Mouse (Mus musculus): ENCODE measurements at regions not wholly inside any gene's neighbourhood (a gene's known extent, or its start where the extent isn't known, plus 50 kb on each side); places are given as distances from the start of the nearest gene placed in this dataset.

GRCm38 (mm10) chr13:20711486-20711885 is 82.4 kb upstream of the Aoah start:
- no peak for TF ChIP-seq ZC3H11A (IDR thresholded peaks at IDR 0.05; ENCODE audit: low read depth, low read length)
- TF ChIP-seq POLR2A (IDR thresholded peaks at IDR 0.05; ENCODE audit: control insufficient read depth in 1 of 2, insufficient read depth in 1 of 2, low read depth in 1 of 2, low read length in 2 of 2, poor library complexity in 1 of 2) = no peak
- TF ChIP-seq SIN3A (IDR thresholded peaks at IDR 0.05; ENCODE audit: low read length) = no peak
- TF ChIP-seq NRF1 (IDR thresholded peaks at IDR 0.05; ENCODE audit: insufficient read depth, low read depth, low read length, poor library complexity, severe bottlenecking) = no peak
- TF ChIP-seq MEF2A (IDR thresholded peaks at IDR 0.05; ENCODE audit: extremely low read depth, insufficient replicate concordance, low read depth, low read length, poor library complexity, severe bottlenecking) = no peak
- no peak for TF ChIP-seq EP300 (IDR thresholded peaks at IDR 0.05; ENCODE audit: low read depth in 1 of 2, low read length in 2 of 2)
